Mouse (Mus musculus) colon, adult 2 months (tissue): ENCODE data around the gene Olfr38. TPM values are rescaled to one million over a fixed set of nuclear protein-coding genes. Genes with fewer than 3 reads are reported as not detected.

Source experiments
- polyA plus RNA-seq: library from polyadenylated mRNA; depleted of rRNA; stranded (reverse); fragments of >200 nt; gene quantifications from 2 replicates; pipeline ENCODE4 v1.2.3, GENCODE M21; 2012; rRNA removed

Olfr38 gene
- not detected in 2 replicates for polyA plus RNA-seq

GRCm38 (mm10) chr6:42756104-42756503 lies at the start of gene Olfr38:
Gene Olfr38 (plus strand): TSS chr6:42756404.

GRCm38 (mm10) chr6:42709291-42710211 lies 46.7 kb upstream of the Olfr38 start, which contains the start of gene Tcaf1:
Gene Tcaf1 (minus strand): TSS chr6:42710088.

DNA sequence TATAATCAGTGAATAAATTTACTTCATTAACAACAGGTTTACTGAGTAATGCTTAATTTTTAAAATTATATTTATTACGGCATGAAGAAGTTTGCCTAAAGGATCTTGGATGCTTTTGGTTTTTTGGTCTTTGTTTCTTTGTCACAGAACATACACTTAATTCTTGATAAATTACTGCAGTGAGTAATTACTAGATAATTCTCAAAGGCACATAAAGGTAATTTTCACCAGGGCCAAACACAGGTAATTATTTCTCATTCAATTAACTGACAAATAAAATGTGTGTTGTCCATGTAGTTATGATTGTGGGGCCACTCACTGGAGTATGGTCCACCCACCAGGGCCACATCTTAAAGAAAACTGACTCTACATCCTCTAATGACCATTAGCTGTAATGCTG lies 17.1 kb upstream of the Olfr38 start, which contains the start of gene Olfr453:
Olfr453 (plus strand) TSS at position 301 of the 400 bp plus-strand sequence.

GRCm38 (mm10) chr6:42784793-42785192 lies 28.6 kb downstream of the Olfr38 start, which contains the start of gene Olfr452:
Gene Olfr452 (plus strand): TSS chr6:42785093.

DNA sequence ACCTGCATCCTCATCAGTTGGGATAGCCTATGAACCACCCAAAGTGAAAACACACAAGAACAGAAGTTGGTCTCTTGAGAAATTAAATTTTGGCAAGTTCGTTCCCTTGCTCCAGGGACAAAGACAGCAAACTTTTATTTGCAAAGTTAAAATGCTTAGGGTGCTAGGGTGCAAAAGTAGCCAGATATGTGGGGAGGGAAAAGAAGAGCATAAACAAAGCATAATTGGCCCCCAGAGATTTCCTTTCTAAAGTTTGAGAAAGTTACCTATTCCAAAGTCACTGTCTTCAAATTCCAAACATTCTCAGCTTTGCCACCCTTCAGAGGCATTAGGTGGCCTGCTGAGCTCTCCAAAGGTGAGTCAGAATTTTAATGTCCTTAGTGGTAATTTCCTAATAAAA lies 55.4 kb downstream of the Olfr38 start, which contains the start of gene Olfr450:
Olfr450 (plus strand) TSS at position 301 of the 400 bp plus-strand sequence.

Other genes with a start within 250 kb of the Olfr38 start
- gene Olfr455, start 208.8 kb upstream of the Olfr38 start, polyA plus RNA-seq, result not detected in 2 replicates
- gene Tcaf3, start 158.7 kb upstream of the Olfr38 start, polyA plus RNA-seq, result not detected in 2 replicates
- 3.1 and 4.4 TPM in 2 replicates for gene Tcaf2, start 111.2 kb upstream of the Olfr38 start, polyA plus RNA-seq
- 10.1 and 10.5 TPM in 2 replicates for gene Tcaf1, start 46.3 kb upstream of the Olfr38 start, polyA plus RNA-seq
- not detected in 2 replicates for gene Olfr453, start 17.0 kb upstream of the Olfr38 start, polyA plus RNA-seq
- gene Olfr452, start 28.7 kb downstream of the Olfr38 start, polyA plus RNA-seq, result not detected in 2 replicates
- not detected in 2 replicates for gene Olfr450, start 55.5 kb downstream of the Olfr38 start, polyA plus RNA-seq
- gene Olfr449, start 78.0 kb downstream of the Olfr38 start, polyA plus RNA-seq, result not detected in 2 replicates
- gene Olfr448, start 134.0 kb downstream of the Olfr38 start, polyA plus RNA-seq, result not detected in 2 replicates
- not detected in 2 replicates for gene Olfr447, start 152.5 kb downstream of the Olfr38 start, polyA plus RNA-seq
- gene Olfr446, start 165.0 kb downstream of the Olfr38 start, polyA plus RNA-seq, result not detected in 2 replicates
- gene Olfr444, start 192.7 kb downstream of the Olfr38 start, polyA plus RNA-seq, result not detected in 2 replicates